Mouse (Mus musculus) embryonic fibroblast, embryonic 13.5 days (primary cell): Measurements from ENCODE around the gene Ttll5. TPM values are rescaled to one million over a fixed set of nuclear protein-coding genes. Genes with fewer than 3 reads are reported as not detected.
A peak's percentile ranks its signal among the peaks of the same experiment; 100 is the strongest.

Experiments
- H3K27ac ChIP-seq: 2 replicates; pipeline ENCODE4 v1.5.1; 2012; ENCODE audit warnings: low read length, control low read depth, inconsistent platforms; ENCODE audit not compliant: insufficient read depth
- H3K4me1 ChIP-seq: 2 replicates; pipeline ENCODE4 v1.6.1; 2011; ENCODE audit warnings: low read length; ENCODE audit not compliant: control insufficient read depth, insufficient read depth
- H3K4me3 ChIP-seq: 2 replicates; pipeline ENCODE4 v1.5.1; 2011; ENCODE audit warnings: mild to moderate bottlenecking, control low read depth, low read length; ENCODE audit not compliant: insufficient read depth
- CTCF ChIP-seq: IDR thresholded peaks from 2 replicates; pipeline ENCODE4 v1.5.1; 2011; ENCODE audit warnings: mild to moderate bottlenecking, control low read depth, low read length, moderate library complexity, borderline replicate concordance; ENCODE audit not compliant: insufficient read depth
- POLR2A ChIP-seq: IDR thresholded peaks from 2 replicates; pipeline ENCODE4 v1.6.1; 2011; ENCODE audit warnings: low read depth, mild to moderate bottlenecking, control low read depth, low read length, moderate library complexity
- polyA plus RNA-seq: library from polyadenylated mRNA; stranded (reverse); fragments of >200 nt; gene quantifications from 2 replicates; pipeline ENCODE4 v1.2.4, GENCODE M21; 2011; ENCODE audit warnings: low read depth; ENCODE audit not compliant: missing spikeins, insufficient read length

Gene Ttll5
- polyA plus RNA-seq, 1 experiment = 23.0 TPM

GRCm38 (mm10) chr12:86035586-86035985, 211.1 kb downstream of the Ttll5 start:
- H3K4me3 ChIP-seq = no peak overlapping the region
- H3K27ac ChIP-seq = no peak overlapping the region
- H3K4me1 ChIP-seq = peaks cover 7% of the 10 kb centered on the region; the same call in 1 of the 2 replicates
- TF ChIP-seq POLR2A (no peak), CTCF (no peak)

DNA sequence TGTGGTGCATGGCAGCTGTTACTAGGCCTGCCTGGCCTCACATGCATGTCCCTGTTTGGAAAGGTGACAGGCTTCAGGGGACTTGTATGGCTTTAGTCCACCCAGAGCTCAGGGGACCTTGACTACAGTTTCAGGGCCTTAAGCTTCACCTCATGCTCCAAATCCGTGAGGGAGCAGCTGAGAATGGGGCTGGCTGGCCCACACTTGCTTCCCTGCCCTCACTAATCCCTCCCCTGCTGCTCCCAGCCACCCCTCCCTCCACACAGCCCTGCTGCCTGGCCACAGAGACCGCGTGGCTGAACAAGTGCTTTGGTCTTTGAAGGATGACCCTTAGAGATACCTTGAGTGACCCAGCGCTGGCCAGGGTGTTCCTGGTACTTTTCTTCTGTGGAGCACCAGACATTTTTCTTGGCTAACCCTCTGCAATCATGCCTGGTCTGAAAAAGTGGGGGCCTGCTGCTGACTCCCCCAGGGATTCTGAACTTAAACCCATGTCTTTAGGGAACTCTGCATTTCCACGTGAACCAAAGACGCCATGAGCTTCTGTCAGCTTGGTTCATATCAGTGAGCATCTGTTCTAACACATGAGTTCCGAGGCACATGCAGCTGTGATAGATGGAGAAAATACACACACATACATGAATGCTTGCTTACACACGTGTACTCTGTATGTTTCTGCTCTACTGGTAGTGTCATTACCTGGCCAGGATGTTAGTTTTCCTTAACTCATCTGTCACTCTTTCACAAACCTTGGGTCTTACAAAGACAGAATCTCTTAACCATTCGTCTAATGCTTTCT, 212.1 kb downstream of the Ttll5 start:
- TF ChIP-seq CTCF (no peak), POLR2A (no peak)
- peak overlapping the region; percentile 22; the same call in 1 of the 2 replicates for H3K27ac ChIP-seq
- H3K4me3 ChIP-seq = no peak overlapping the region
- peaks cover 7% of the 10 kb centered on the region; the same call in 1 of the 2 replicates for H3K4me1 ChIP-seq

- Histone ChIP-seq H3K4me3 (no peak overlapping the region), H3K4me1 (peaks cover 7% of the 10 kb centered on the region; the same call in 1 of the 2 replicates), H3K27ac (peak overlapping the region; percentile 22; the same call in 1 of the 2 replicates)
- TF ChIP-seq CTCF (no peak), POLR2A (no peak)
These were observed 212.9 kb downstream of the Ttll5 start for GRCm38 (mm10) chr12:86037235-86037921.

DNA sequence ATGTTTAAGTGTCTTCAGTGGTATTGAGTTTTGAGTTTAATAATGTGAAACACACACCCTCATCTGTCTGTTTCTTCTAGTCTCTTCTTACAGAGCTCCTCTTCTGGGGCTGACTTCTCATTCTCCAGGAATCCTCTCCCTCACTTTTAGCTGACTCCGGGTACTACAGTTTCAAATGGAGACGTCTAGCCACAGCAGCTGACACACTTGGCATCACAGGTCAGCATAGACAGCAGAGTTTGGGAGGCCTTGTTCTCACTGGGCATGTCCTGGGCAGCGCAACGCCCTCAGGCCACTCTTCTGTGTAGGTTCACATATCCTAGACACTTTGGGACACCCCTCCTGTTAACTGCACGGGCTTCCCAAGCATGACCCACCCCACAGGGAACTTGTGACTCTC, 214.6 kb downstream of the Ttll5 start:
- peak overlapping the region; percentile 48 for H3K27ac ChIP-seq
- peaks cover 7% of the 10 kb centered on the region; the same call in 1 of the 2 replicates for H3K4me1 ChIP-seq
- TF ChIP-seq POLR2A = no peak
- no peak overlapping the region for H3K4me3 ChIP-seq

DNA sequence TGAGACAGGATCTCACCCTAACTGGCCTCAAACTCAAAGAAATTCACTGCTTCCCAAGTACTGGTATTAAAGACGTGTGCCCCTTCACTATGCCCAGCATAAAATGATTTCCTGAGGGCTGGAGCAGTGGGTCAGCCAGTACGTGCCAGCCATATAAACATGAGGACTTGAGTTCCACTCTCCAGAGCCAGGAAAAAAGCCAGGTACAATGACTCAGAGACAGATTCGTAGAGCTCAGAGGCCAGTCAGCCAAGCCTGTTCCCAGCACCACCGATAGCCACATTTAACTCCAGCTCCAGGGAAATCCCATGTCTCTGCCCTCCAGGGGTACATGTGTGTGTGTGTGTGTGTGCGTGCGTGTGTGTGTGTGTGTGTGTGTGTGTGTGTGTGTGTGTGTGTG, 215.3 kb downstream of the Ttll5 start:
- TF ChIP-seq POLR2A (no peak), CTCF (no peak)
- H3K4me1 ChIP-seq = peaks cover 7% of the 10 kb centered on the region; the same call in 1 of the 2 replicates
- no peak overlapping the region for H3K4me3 ChIP-seq
- no peak overlapping the region for H3K27ac ChIP-seq

GRCm38 (mm10) chr12:86046141-86046540, 221.7 kb downstream of the Ttll5 start:
- Histone ChIP-seq H3K27ac (no peak overlapping the region), H3K4me1 (no peaks in the 10 kb centered on the region), H3K4me3 (no peak overlapping the region)
- TF ChIP-seq CTCF (no peak), POLR2A (no peak)

GRCm38 (mm10) chr12:86046776-86047175, 222.3 kb downstream of the Ttll5 start:
- Histone ChIP-seq H3K4me1 (no peaks in the 10 kb centered on the region), H3K4me3 (no peak overlapping the region), H3K27ac (no peak overlapping the region)
- TF ChIP-seq CTCF (no peak), POLR2A (no peak)

DNA sequence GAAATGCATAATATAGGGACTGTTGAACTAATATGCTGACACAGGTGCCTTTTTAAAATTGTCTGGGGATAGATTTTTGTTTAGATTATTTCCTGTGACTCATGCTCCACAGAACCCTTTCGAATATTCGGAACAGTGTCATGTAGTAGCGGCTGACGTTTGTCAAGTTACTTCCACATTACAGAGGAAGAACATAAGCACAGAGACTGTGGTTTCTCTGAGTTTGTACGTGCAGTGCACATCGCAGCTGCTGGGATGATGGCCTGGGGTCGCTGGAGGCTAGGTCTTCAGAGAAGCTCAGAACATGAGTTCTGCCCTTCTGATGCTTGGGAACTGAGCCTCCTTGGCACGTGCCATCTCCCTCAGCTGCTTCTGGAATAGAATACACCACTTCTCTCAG, 222.9 kb downstream of the Ttll5 start:
- H3K4me1 ChIP-seq = no peaks in the 10 kb centered on the region
- no peak overlapping the region for H3K27ac ChIP-seq
- H3K4me3 ChIP-seq = no peak overlapping the region
- no peak for TF ChIP-seq CTCF
- TF ChIP-seq POLR2A = no peak

- no peak overlapping the region for H3K27ac ChIP-seq
- TF ChIP-seq POLR2A (no peak), CTCF (no peak)
- no peak overlapping the region for H3K4me3 ChIP-seq
- H3K4me1 ChIP-seq = no peaks in the 10 kb centered on the region
These were observed 225.4 kb downstream of the Ttll5 start for GRCm38 (mm10) chr12:86049813-86050212.

GRCm38 (mm10) chr12:86051477-86051876, 227.0 kb downstream of the Ttll5 start:
- no peak overlapping the region for H3K4me3 ChIP-seq
- no peak for TF ChIP-seq CTCF
- no peak for TF ChIP-seq POLR2A
- H3K27ac ChIP-seq = no peak overlapping the region
- no peaks in the 10 kb centered on the region for H3K4me1 ChIP-seq
